Mouse (Mus musculus) retina, postnatal 7 days (tissue): Measurements from ENCODE around the gene Nol7.

Source experiments
- DNase-seq: peaks from one replicate; pipeline ENCODE4 v3.0.0-alpha.2; 2012; ENCODE audit warnings: low read depth, low spot score

Nol7 gene

GRCm38 (mm10) chr13:43428436-43428835 is 30.2 kb downstream of the Nol7 start:
- DNase-seq = no peak

GRCm38 (mm10) chr13:43433395-43433794 is 35.2 kb downstream of the Nol7 start:
- no peak for DNase-seq

DNA sequence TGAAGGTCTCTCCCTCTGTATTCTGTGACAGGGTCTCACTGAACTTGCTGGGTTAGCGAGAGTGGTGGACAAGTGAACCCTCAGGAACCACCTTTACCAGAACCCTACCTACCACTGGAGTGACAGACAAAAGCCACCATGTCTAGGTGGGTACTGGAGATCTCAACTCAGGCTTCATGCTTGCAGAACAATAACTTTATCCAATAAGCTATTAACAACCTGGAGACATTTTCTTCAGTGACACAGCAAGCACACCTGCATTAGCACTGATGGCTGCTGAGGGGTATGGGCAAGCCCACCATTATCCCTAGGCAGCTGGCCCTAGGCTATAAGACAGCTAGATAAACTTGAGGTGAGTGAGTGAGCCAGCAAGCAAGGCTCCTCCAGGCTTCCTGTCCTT is 42.2 kb downstream of the Nol7 start:
- DNase-seq = no peak

DNA sequence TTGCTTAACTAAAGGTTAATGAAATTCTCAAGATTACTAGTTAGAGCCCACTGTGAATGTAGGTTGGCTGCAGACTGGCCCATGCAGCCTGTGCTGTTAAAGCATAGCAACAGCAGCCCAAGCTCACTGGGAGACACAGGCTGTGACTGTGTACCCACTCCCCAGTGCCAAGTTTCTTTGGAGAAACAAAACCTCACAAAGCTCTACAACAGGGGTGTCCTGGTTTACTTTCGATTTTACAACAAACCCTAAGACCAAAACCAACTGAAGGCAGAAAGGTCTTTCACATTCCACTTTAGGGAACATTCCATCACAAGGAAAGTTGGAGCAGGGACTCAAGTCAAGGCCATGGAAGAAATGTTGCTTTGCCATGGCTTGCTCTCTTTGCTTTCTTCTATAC is 44.4 kb downstream of the Nol7 start:
- no peak for DNase-seq

DNA sequence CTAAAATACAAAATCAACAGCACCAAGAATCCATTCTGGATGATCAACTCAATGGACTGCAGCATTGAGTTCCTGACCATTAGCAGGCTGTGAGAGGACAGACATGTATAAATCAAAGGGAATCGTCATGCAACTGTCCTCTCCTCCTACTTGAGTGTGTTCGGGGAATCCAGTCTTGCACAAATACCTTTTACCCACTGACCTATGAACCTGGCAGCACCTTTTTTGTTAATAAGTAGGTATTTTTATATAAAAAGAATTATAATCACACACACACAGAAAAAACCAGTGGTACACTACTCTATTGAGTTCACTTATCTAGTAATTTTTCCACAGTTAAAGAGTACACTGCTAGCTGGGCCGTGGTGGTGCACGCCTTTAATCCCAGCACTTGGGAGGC is 45.5 kb downstream of the Nol7 start:
- no peak for DNase-seq

DNA sequence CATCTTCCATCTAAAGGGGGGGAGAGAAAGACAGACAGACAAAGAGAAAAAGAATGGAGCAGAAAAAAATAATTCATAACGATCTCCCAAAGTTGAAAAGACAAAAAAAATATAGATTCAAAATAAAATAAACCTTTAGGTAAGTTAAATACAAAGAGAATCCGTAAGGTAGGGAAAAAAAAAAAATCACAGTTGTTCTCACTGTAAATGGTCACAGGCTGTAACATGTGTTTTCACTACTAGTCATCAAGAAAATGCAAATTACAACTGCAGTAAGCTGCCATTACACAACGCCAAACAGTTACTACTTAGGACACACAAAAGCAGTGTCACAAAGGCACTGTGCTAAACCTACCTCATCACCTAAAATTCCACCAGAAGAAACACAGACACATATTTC is 46.5 kb downstream of the Nol7 start:
- no peak for DNase-seq

DNA sequence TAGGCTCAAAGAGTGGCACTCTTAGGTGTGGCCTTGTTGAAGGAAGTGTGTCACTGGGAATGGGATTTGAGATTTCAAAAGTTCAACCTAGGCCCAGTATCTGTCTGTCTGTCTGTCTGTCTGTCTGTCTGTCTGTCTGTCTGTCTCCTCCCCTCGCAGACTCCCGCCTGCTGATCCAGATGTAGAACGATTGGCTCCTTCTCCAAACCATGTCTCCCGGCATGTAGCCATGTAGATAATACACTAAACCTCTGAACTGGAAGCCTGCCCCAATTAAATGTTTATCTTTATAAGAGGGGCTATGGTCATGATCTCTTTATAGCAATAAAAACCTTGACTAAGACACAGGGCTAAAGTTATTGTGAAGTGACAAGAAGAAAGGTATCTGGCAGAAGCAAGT is 47.6 kb downstream of the Nol7 start:
- no peak for DNase-seq

GRCm38 (mm10) chr13:43447721-43448120 is 49.5 kb downstream of the Nol7 start:
- no peak for DNase-seq

DNA sequence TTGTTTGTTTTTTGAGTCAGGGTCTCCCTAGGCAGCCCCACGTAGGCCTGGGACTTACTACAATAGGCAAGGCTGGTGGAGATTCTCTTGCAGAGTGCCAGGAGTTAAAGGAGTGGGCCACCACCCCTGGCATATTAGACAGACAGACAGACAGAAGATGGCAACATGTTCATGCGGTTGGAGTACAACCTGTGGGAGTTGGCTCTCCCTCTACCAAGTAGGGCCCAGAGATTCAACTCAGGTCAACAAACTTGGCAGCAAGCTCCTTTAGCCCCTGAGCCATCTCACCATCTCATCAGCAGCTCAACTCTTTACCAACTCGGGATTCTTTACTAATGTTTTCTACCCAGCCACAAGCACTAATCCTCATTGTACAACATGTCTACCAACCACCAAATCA is 52.5 kb downstream of the Nol7 start:
- DNase-seq = no peak

- no peak for DNase-seq
These were observed 54.0 kb downstream of the Nol7 start for GRCm38 (mm10) chr13:43452177-43452576.

- DNase-seq = no peak
These were observed 54.8 kb downstream of the Nol7 start for GRCm38 (mm10) chr13:43452843-43453605.

DNA sequence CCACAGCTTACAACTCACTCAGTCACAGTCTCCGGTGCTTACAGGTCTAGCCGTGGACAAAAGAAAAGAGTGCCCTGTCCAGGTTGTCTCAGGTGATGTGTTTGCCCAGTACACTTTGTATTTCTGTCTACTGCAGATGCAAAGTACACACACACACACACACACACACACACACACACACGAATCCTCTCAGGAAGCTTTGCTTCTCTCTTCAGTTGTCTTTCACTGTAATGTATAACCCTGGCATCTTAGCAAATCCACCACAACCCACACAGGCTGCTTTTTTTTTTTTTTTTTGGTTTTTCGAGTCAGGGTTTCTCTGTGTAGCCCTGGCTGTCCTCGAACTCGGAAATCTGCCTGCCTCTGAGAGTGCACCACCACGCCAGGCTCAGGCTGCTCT is 56.2 kb downstream of the Nol7 start:
- no peak for DNase-seq
